Comparison of ENCODE assay signal across 7 mouse cellular contexts in the genomic region with DNA sequence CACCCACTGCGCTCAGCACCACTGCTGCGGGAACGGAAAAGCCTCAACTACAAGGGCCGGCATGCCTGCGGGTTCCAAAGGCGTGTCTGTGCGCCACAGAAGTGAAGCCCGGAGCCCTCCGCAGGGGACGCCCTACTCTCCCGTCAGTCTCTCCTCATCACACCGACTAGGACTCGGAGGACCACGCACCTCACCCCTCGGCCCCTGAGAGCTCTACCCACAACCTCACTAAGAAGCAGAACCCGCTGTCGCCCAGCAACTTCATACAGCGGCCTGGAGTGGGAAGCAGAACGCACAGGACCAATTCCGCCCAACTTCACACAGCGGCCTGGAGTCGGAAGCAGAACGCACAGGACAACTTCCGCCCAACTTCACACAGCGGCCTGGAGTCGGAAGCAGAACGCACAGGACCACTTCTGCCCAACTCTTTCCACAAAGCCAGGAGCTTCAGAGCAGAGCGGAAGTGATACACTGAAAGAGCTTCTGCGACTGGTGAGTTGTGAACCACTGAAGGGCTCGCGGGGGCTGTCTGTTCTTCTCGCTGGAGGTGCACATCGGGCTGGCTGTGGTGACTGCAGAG. TPM values are rescaled to one million over a fixed set of nuclear protein-coding genes. Genes with fewer than 3 reads are reported as not detected.
DNase-seq lines count a peak whose midpoint lies in the region; ATAC-seq lines count a peak whose summit lies in the region.

A gene (plus strand): TSS at position 9 of the 580 bp plus-strand sequence.
A gene (minus strand): TSS at position 344 of the 580 bp plus-strand sequence.

- under 1% methylated on average over 33 of the region's 33 CpGs for WGBS in embryonic facial prominence, embryonic 12.5 days
- under 1% methylated on average over 33 of the region's 33 CpGs for WGBS in limb, embryonic 11.5 days
- under 1% methylated on average over 33 of the region's 33 CpGs for WGBS in midbrain, embryonic 14.5 days

- H3K4me3 ChIP-seq in embryonic facial prominence, embryonic 12.5 days, result peak within 1 kb of the TSS; percentile 66
- H3K4me3 ChIP-seq in limb, embryonic 11.5 days (ENCODE audit: low read depth, low read length), result peak within 1 kb of the TSS; percentile 62
- H3K4me3 ChIP-seq in midbrain, embryonic 14.5 days (replicated peaks; ENCODE audit: low read depth, low read length), result peak within 1 kb of the TSS; percentile 68

- DNase-seq in adrenal gland, postnatal 25 days, result peak; percentile 74
- peak; percentile 99 for DNase-seq in heart, adult 11 months
- peak; percentile 89 for DNase-seq in kidney, adult 18-20 months
- peak; percentile 85 for DNase-seq in limb, embryonic 11.5 days (ENCODE audit: low spot score)
- peak; percentile 93 for DNase-seq in midbrain, embryonic 14.5 days
- DNase-seq in spleen, adult 18-20 months, result peak; percentile 59 to 67

- peaks cover 21% of the 10 kb centered on the region for H3K4me1 ChIP-seq in embryonic facial prominence, embryonic 12.5 days
- H3K4me1 ChIP-seq in limb, embryonic 11.5 days (ENCODE audit: control insufficient read depth, insufficient read depth, low read length), result no peaks in the 10 kb centered on the region
- peaks cover 18% of the 10 kb centered on the region for H3K4me1 ChIP-seq in midbrain, embryonic 14.5 days (ENCODE audit: control insufficient read depth, insufficient read depth, low read length)

- ATAC-seq in embryonic facial prominence, embryonic 12.5 days (ENCODE audit: insufficient number of reproducible peaks, insufficient read depth, low FRiP score, low TSS enrichment), result peak; percentile 93
- peak; percentile 95 for ATAC-seq in limb, embryonic 11.5 days (ENCODE audit: insufficient number of reproducible peaks, low FRiP score, low TSS enrichment, low read depth)
- peak; percentile 95 for ATAC-seq in midbrain, embryonic 14.5 days (ENCODE audit: low FRiP score, low TSS enrichment)

- peak within 1 kb of the TSS; percentile 92 for H3K27ac ChIP-seq in embryonic facial prominence, embryonic 12.5 days
- H3K27ac ChIP-seq in limb, embryonic 11.5 days (replicated peaks; ENCODE audit: low read depth, low read length), result peak within 1 kb of the TSS; percentile 82
- peak within 1 kb of the TSS; percentile 85 for H3K27ac ChIP-seq in midbrain, embryonic 14.5 days (replicated peaks; ENCODE audit: low read depth, low read length)

- H3K27me3 ChIP-seq in embryonic facial prominence, embryonic 12.5 days, result no peaks in the 10 kb centered on the region
- no peaks in the 10 kb centered on the region for H3K27me3 ChIP-seq in limb, embryonic 11.5 days (ENCODE audit: control insufficient read depth, insufficient read depth, low read length)
- no peaks in the 10 kb centered on the region for H3K27me3 ChIP-seq in midbrain, embryonic 14.5 days (ENCODE audit: control insufficient read depth, insufficient read depth, low read length)

- no peaks in the 10 kb centered on the region for H3K9me3 ChIP-seq in embryonic facial prominence, embryonic 12.5 days
- no peaks in the 10 kb centered on the region for H3K9me3 ChIP-seq in limb, embryonic 11.5 days (ENCODE audit: control insufficient read depth, low read length)
- no peaks in the 10 kb centered on the region for H3K9me3 ChIP-seq in midbrain, embryonic 14.5 days (ENCODE audit: control insufficient read depth, low read length)

- peak within 1 kb of the TSS; percentile 78 for H3K9ac ChIP-seq in embryonic facial prominence, embryonic 12.5 days
- H3K9ac ChIP-seq in limb, embryonic 11.5 days (ENCODE audit: low read length), result peak within 1 kb of the TSS; percentile 78
- peak within 1 kb of the TSS; percentile 83 for H3K9ac ChIP-seq in midbrain, embryonic 14.5 days (replicated peaks; ENCODE audit: low read length)

- peak within 1 kb of the TSS; percentile 72 for H3K4me2 ChIP-seq in embryonic facial prominence, embryonic 12.5 days (replicated peaks)
- peak within 1 kb of the TSS; percentile 64 for H3K4me2 ChIP-seq in limb, embryonic 11.5 days (ENCODE audit: low read depth, severe bottlenecking)
- H3K4me2 ChIP-seq in midbrain, embryonic 14.5 days (ENCODE audit: low read length), result peak within 1 kb of the TSS; percentile 59

- H3K36me3 ChIP-seq in embryonic facial prominence, embryonic 12.5 days, result peaks cover 39% of the 10 kb centered on the region
- peaks cover 5% of the 10 kb centered on the region for H3K36me3 ChIP-seq in limb, embryonic 11.5 days (ENCODE audit: control insufficient read depth, insufficient read depth, low read length)
- H3K36me3 ChIP-seq in midbrain, embryonic 14.5 days (ENCODE audit: control insufficient read depth, insufficient read depth, low read length), result peaks cover 30% of the 10 kb centered on the region

RNA-seq across cellular contexts. Expression of the first gene that starts in this region (rescaled TPM):
- 13.3 and 22.0 TPM in 2 replicates for total RNA-seq in adrenal gland, postnatal 25 days (2021)
- 56.0 and 56.8 TPM in 2 replicates for polyA plus RNA-seq in embryonic facial prominence, embryonic 12.5 days (2016; fragmentation: Nextera tagmentation; extraction: Ambion mirVana)
- 68.4 and 68.8 TPM in 2 replicates for polyA plus RNA-seq in limb, embryonic 11.5 days (2014; fragmentation: Nextera tagmentation; extraction: Ambion mirVana)
- 57.5 and 65.3 TPM in 2 replicates for polyA plus RNA-seq in midbrain, embryonic 14.5 days (2014; fragmentation: Nextera tagmentation; extraction: Ambion mirVana)

RNA-seq across cellular contexts. Expression of the second gene that starts in this region (rescaled TPM):
- 37.9 and 38.5 TPM in 2 replicates for total RNA-seq in adrenal gland, postnatal 25 days (2021)
- polyA plus RNA-seq in embryonic facial prominence, embryonic 12.5 days (2016; fragmentation: Nextera tagmentation; extraction: Ambion mirVana), result 53.4 and 59.4 TPM in 2 replicates
- 57.2 and 64.1 TPM in 2 replicates for polyA plus RNA-seq in limb, embryonic 11.5 days (2014; fragmentation: Nextera tagmentation; extraction: Ambion mirVana)
- 54.3 and 55.0 TPM in 2 replicates for polyA plus RNA-seq in midbrain, embryonic 14.5 days (2014; fragmentation: Nextera tagmentation; extraction: Ambion mirVana)

Comparison
In these comparisons a context has a peak if more than half of its experiments do, and no peak if none do; other contexts are left out.
1. Peak in every context shown above with its lines: DNase-seq, ATAC-seq, H3K4me3 ChIP-seq and H3K27ac ChIP-seq.